Mouse (Mus musculus) cortical plate, adult 2 months (tissue): ENCODE data around the gene Dynll2. TPM values are rescaled to one million over a fixed set of nuclear protein-coding genes. Genes with fewer than 3 reads are reported as not detected.
A peak's percentile ranks its signal among the peaks of the same experiment; 100 is the strongest.

ENCODE experiments used
- H3K27ac ChIP-seq: fragments of 200-500 bp; 2 replicates; pipeline ENCODE4 v1.5.1; 2012; ENCODE audit warnings: low read length, control low read depth, inconsistent platforms; ENCODE audit not compliant: insufficient read depth
- H3K4me1 ChIP-seq: fragments of 200-500 bp; 2 replicates; pipeline ENCODE4 v1.6.1; 2011; ENCODE audit warnings: low read length; ENCODE audit not compliant: control insufficient read depth, insufficient read depth
- H3K4me3 ChIP-seq: fragments of 200-500 bp; 2 replicates; pipeline ENCODE4 v1.5.1; 2011; ENCODE audit warnings: mild to moderate bottlenecking, low read length, control low read depth; ENCODE audit not compliant: insufficient read depth
- CTCF ChIP-seq: fragments of 200-500 bp; IDR thresholded peaks from 2 replicates; pipeline ENCODE4 v1.5.1; 2011; ENCODE audit warnings: mild to moderate bottlenecking, control low read depth, low read length; ENCODE audit not compliant: insufficient read depth; ENCODE audit errors: extremely low read depth
- POLR2A ChIP-seq: fragments of 200-500 bp; IDR thresholded peaks from 2 replicates; pipeline ENCODE4 v1.6.1; 2011; ENCODE audit warnings: mild to moderate bottlenecking, low read length, control low read depth; ENCODE audit not compliant: insufficient read depth; ENCODE audit errors: extremely low read depth
- polyA plus RNA-seq: library from polyadenylated mRNA; depleted of rRNA; stranded (reverse); fragments of >200 nt; gene quantifications from 2 replicates; pipeline ENCODE4 v1.2.3, GENCODE M21; 2012; rRNA removed

The Dynll2 gene
- 396 and 411 TPM in 2 replicates for polyA plus RNA-seq

- H3K27ac ChIP-seq, result peak within 1 kb of the TSS; percentile 98
- peaks cover 8% of the 10 kb centered on the region; the same call in 1 of the 2 replicates for H3K4me1 ChIP-seq
- peak within 1 kb of the TSS; percentile 94 for H3K4me3 ChIP-seq
- TF ChIP-seq POLR2A (peak; percentile 86), CTCF (no peak)
Measured at GRCm38 (mm10) chr11:87986831-87987793, at the start of gene Dynll2. TSS of gene Dynll2 (minus strand) at chr11:87987533.

- H3K27ac ChIP-seq, result no peak overlapping the region
- no peak for TF ChIP-seq POLR2A
- TF ChIP-seq CTCF, result no peak
- no peak overlapping the region for H3K4me3 ChIP-seq
- H3K4me1 ChIP-seq, result no peaks in the 10 kb centered on the region
Measured at GRCm38 (mm10) chr11:88036761-88037251, 49.5 kb upstream of the Dynll2 start.

- H3K4me3 ChIP-seq, result no peak overlapping the region
- no peak overlapping the region for H3K27ac ChIP-seq
Measured at GRCm38 (mm10) chr11:88035970-88036369, 48.6 kb upstream of the Dynll2 start.

GRCm38 (mm10) chr11:88031753-88032152 is 44.4 kb upstream of the Dynll2 start:
- TF ChIP-seq CTCF (no peak), POLR2A (no peak)
- H3K27ac ChIP-seq, result no peak overlapping the region
- H3K4me3 ChIP-seq, result no peak overlapping the region
- peaks cover 2% of the 10 kb centered on the region; the same call in 1 of the 2 replicates for H3K4me1 ChIP-seq

More at GRCm38 (mm10) chr11:88035970-88036369, 48.6 kb upstream of the Dynll2 start:
- no peaks in the 10 kb centered on the region for H3K4me1 ChIP-seq
- TF ChIP-seq POLR2A (no peak), CTCF (no peak)

GRCm38 (mm10) chr11:88030836-88031235 is 43.5 kb upstream of the Dynll2 start:
- TF ChIP-seq CTCF (no peak), POLR2A (no peak)
- H3K4me3 ChIP-seq, result no peak overlapping the region
- no peak overlapping the region for H3K27ac ChIP-seq
- H3K4me1 ChIP-seq, result peaks cover 2% of the 10 kb centered on the region; the same call in 1 of the 2 replicates

GRCm38 (mm10) chr11:88030219-88030618 is 42.9 kb upstream of the Dynll2 start:
- Histone ChIP-seq H3K27ac (no peak overlapping the region), H3K4me3 (no peak overlapping the region), H3K4me1 (peaks cover 2% of the 10 kb centered on the region; the same call in 1 of the 2 replicates)
- no peak for TF ChIP-seq POLR2A
- no peak for TF ChIP-seq CTCF

- TF ChIP-seq POLR2A (peak; percentile 18; the same call in 1 of the 2 replicates), CTCF (no peak)
- Histone ChIP-seq H3K4me1 (peaks cover 2% of the 10 kb centered on the region; the same call in 1 of the 2 replicates), H3K27ac (no peak overlapping the region), H3K4me3 (no peak overlapping the region)
Measured at GRCm38 (mm10) chr11:88028193-88028684, 40.9 kb upstream of the Dynll2 start.

GRCm38 (mm10) chr11:88027391-88028035 is 40.2 kb upstream of the Dynll2 start:
- Histone ChIP-seq H3K4me1 (peaks cover 2% of the 10 kb centered on the region; the same call in 1 of the 2 replicates), H3K27ac (no peak overlapping the region), H3K4me3 (no peak overlapping the region)
- TF ChIP-seq CTCF (no peak), POLR2A (no peak)

- TF ChIP-seq CTCF (no peak), POLR2A (no peak)
- Histone ChIP-seq H3K4me1 (peaks cover 2% of the 10 kb centered on the region; the same call in 1 of the 2 replicates), H3K27ac (no peak overlapping the region), H3K4me3 (no peak overlapping the region)
Measured at GRCm38 (mm10) chr11:88023933-88024332, 36.6 kb upstream of the Dynll2 start.
